Mouse (Mus musculus) MEL (cell line): ENCODE data around the gene Sox5. TPM values are rescaled to one million over a fixed set of nuclear protein-coding genes. Genes with fewer than 3 reads are reported as not detected.

Experiments
- DNase-seq: peaks from one replicate; pipeline ENCODE4 v3.0.0; 2011; ENCODE audit warnings: low read depth, low spot score
- H3K27ac ChIP-seq: 2 replicates; pipeline ENCODE4 v1.5.1; 2012; ENCODE audit warnings: low read depth, mild to moderate bottlenecking, control low read depth, low read length, moderate library complexity; ENCODE audit not compliant: control insufficient read depth
- H3K27me3 ChIP-seq, 2 experiments: fragments of 150-350 bp in 1 of 2; sonication (generic) in 1 of 2; 2 replicates each; pipeline ENCODE4 v1.6.1; 2012; ENCODE audit warnings: low read length in 2 of 2, mild to moderate bottlenecking in 2 of 2, improper control_type of control experiment in 1 of 2, moderate library complexity in 1 of 2; ENCODE audit not compliant: insufficient read depth in 2 of 2, control insufficient read depth in 1 of 2
- H3K36me3 ChIP-seq, 2 experiments: 2 replicates each; pipeline ENCODE4 v1.6.1; 2012 to 2014; ENCODE audit warnings: low read length in 2 of 2, improper control_type of control experiment in 1 of 2, inconsistent platforms in 1 of 2, mild to moderate bottlenecking in 1 of 2; ENCODE audit not compliant: insufficient read depth in 2 of 2, control insufficient read depth in 1 of 2
- H3K4me1 ChIP-seq, 2 experiments: fragments of 150-350 bp in 1 of 2; sonication (generic) in 1 of 2; 2 replicates each; pipeline ENCODE4 v1.6.1; 2012; ENCODE audit warnings: low read length in 2 of 2, improper control_type of control experiment in 1 of 2, mild to moderate bottlenecking in 1 of 2; ENCODE audit not compliant: insufficient read depth in 2 of 2, control insufficient read depth in 1 of 2
- H3K4me3 ChIP-seq, 2 experiments: fragments of 150-350 bp in 1 of 2; sonication (generic) in 1 of 2; 2 replicates each; pipeline ENCODE4 v1.5.1; 2012; ENCODE audit warnings: low read depth in 2 of 2, low read length in 2 of 2, mild to moderate bottlenecking in 2 of 2, moderate library complexity in 2 of 2, control low read depth in 1 of 2, improper control_type of control experiment in 1 of 2; ENCODE audit not compliant: control insufficient read depth in 1 of 2, insufficient read depth in 1 of 2
- H3K79me2 ChIP-seq: 2 replicates; pipeline ENCODE4 v1.6.1; 2012; ENCODE audit warnings: mild to moderate bottlenecking, low read length, moderate library complexity; ENCODE audit not compliant: control insufficient read depth, poor library complexity, insufficient read depth
- H3K9ac ChIP-seq: 2 replicates; pipeline ENCODE4 v1.6.1; 2012; ENCODE audit warnings: low read depth, mild to moderate bottlenecking, control low read depth, low read length, moderate library complexity; ENCODE audit not compliant: control insufficient read depth, poor library complexity, severe bottlenecking
- H3K9me3 ChIP-seq: fragments of 150-350 bp; sonication (generic); replicated peaks from 2 replicates; pipeline ENCODE4 v1.6.1; 2012; ENCODE audit warnings: mild to moderate bottlenecking, low read length, improper control_type of control experiment, moderate library complexity; ENCODE audit not compliant: insufficient read depth
- BHLHE40 ChIP-seq: IDR thresholded peaks from 2 replicates; pipeline ENCODE4 v1.6.1; 2012; ENCODE audit warnings: low read depth, mild to moderate bottlenecking, inconsistent platforms, low read length, improper control_type of control experiment, borderline replicate concordance
- CTCF ChIP-seq, 3 experiments: IDR thresholded peaks in 2 of 3; conservative IDR thresholded peaks in 1 of 3; 2 replicates each; pipeline ENCODE4 v1.5.1; 2011 to 2012; ENCODE audit warnings: low read length in 3 of 3, low read depth in 2 of 3, mild to moderate bottlenecking in 2 of 3, improper control_type of control experiment in 1 of 3, inconsistent platforms in 1 of 3, mixed read lengths in 1 of 3, moderate library complexity in 1 of 3; ENCODE audit not compliant: control insufficient read depth in 1 of 3, insufficient read depth in 1 of 3, poor library complexity in 1 of 3, severe bottlenecking in 1 of 3
- E2F4 ChIP-seq: IDR thresholded peaks from 2 replicates; pipeline ENCODE4 v1.6.1; 2011; ENCODE audit warnings: low read depth, low read length, improper control_type of control experiment, borderline replicate concordance
- ELF1 ChIP-seq: IDR thresholded peaks from 2 replicates; pipeline ENCODE4 v1.6.1; 2014; ENCODE audit warnings: low read depth, mild to moderate bottlenecking, inconsistent platforms, low read length, improper control_type of control experiment, moderate library complexity
- EP300 ChIP-seq, 2 experiments: IDR thresholded peaks; 2 replicates each; pipeline ENCODE4 v1.6.1; 2011; ENCODE audit warnings: improper control_type of control experiment in 2 of 2, low read length in 2 of 2, low read depth in 1 of 2, mild to moderate bottlenecking in 1 of 2
- JUND ChIP-seq: IDR thresholded peaks from 2 replicates; pipeline ENCODE4 v1.6.1; 2011; ENCODE audit warnings: low read depth, mild to moderate bottlenecking, improper control_type of control experiment, low read length
- MAZ ChIP-seq: IDR thresholded peaks from 2 replicates; pipeline ENCODE4 v1.6.1; 2012; ENCODE audit warnings: low read depth, mild to moderate bottlenecking, inconsistent platforms, low read length, improper control_type of control experiment
- NELFE ChIP-seq: IDR thresholded peaks from 2 replicates; pipeline ENCODE4 v1.6.1; 2011; ENCODE audit warnings: low read depth, low read length, improper control_type of control experiment
- NRF1 ChIP-seq: IDR thresholded peaks from 2 replicates; pipeline ENCODE4 v1.6.1; 2014; ENCODE audit warnings: low read depth, mild to moderate bottlenecking, inconsistent platforms, low read length, improper control_type of control experiment, moderate library complexity; ENCODE audit not compliant: poor library complexity, insufficient read depth, severe bottlenecking
- POLR2AphosphoS2 ChIP-seq: IDR thresholded peaks from 2 replicates; pipeline ENCODE4 v1.6.1; 2011; ENCODE audit warnings: low read length, improper control_type of control experiment
- RCOR1 ChIP-seq: IDR thresholded peaks from 2 replicates; pipeline ENCODE4 v1.6.1; 2012; ENCODE audit warnings: low read depth, mild to moderate bottlenecking, inconsistent platforms, low read length, improper control_type of control experiment
- TAL1 ChIP-seq: IDR thresholded peaks from 2 replicates; pipeline ENCODE4 v1.6.1; 2012; ENCODE audit warnings: mild to moderate bottlenecking, inconsistent platforms, low read length, moderate library complexity, mixed read lengths
- TBP ChIP-seq: IDR thresholded peaks from 2 replicates; pipeline ENCODE4 v1.8.0; 2011; ENCODE audit warnings: low read depth, low read length, improper control_type of control experiment
- UBTF ChIP-seq: IDR thresholded peaks from 2 replicates; pipeline ENCODE4 v1.6.1; 2012; ENCODE audit warnings: low read depth, mild to moderate bottlenecking, inconsistent platforms, low read length, improper control_type of control experiment, moderate library complexity, borderline replicate concordance; ENCODE audit not compliant: insufficient read depth
- USF2 ChIP-seq, 2 experiments: IDR thresholded peaks; 2 replicates each; pipeline ENCODE4 v1.6.1; 2011 to 2012; ENCODE audit warnings: improper control_type of control experiment in 2 of 2, low read length in 2 of 2, borderline replicate concordance in 1 of 2, inconsistent platforms in 1 of 2, low read depth in 1 of 2, mild to moderate bottlenecking in 1 of 2; ENCODE audit not compliant: insufficient read depth in 1 of 2
- ZC3H11A ChIP-seq: IDR thresholded peaks from 2 replicates; pipeline ENCODE4 v1.6.1; 2012; ENCODE audit warnings: low read depth, mild to moderate bottlenecking, inconsistent platforms, low read length, improper control_type of control experiment
- ZKSCAN1 ChIP-seq: IDR thresholded peaks from 2 replicates; pipeline ENCODE4 v1.6.1; 2012; ENCODE audit warnings: low read depth, mild to moderate bottlenecking, inconsistent platforms, low read length, improper control_type of control experiment, moderate library complexity
- polyA plus RNA-seq, 2 experiments: library from polyadenylated mRNA; stranded (reverse) in 1 of 2; unstranded in 1 of 2; fragments of >175 nt in 1 of 2; fragments of >200 nt in 1 of 2; gene quantifications; 2 replicates each; pipeline versions ENCODE4 v1.2.1 to v1.2.4; 2012; ENCODE audit warnings: low replicate concordance in 2 of 2, low read depth in 1 of 2; ENCODE audit not compliant: insufficient read length in 2 of 2, insufficient read depth in 1 of 2, missing spikeins in 1 of 2
- total RNA-seq: library from RNA; depleted of rRNA; stranded (reverse); fragments of 300-350 nt; gene quantifications from 2 replicates; pipeline ENCODE4 v1.2.3, GENCODE M21; 2012

Sox5 gene
- total and polyA plus RNA-seq, 3 experiments = 0.19 to 3.0 TPM; not detected in 1

- Histone ChIP-seq H3K27me3 (no peaks in the 10 kb centered on the region), H3K9me3 (no peaks in the 10 kb centered on the region), H3K4me1 (no peaks in the 10 kb centered on the region), H3K27ac (no peak overlapping the region), H3K4me3 (no peak overlapping the region), H3K36me3 (no peaks in the 10 kb centered on the region), H3K9ac (no peak overlapping the region), H3K79me2 (no peaks in the 10 kb centered on the region)
- no peak for DNase-seq
- TF ChIP-seq TAL1 (no peak), EP300 (IDR thresholded peaks at IDR 0.05; ENCODE audit: low read depth in 1 of 2, low read length in 2 of 2) (no peak), ZC3H11A (no peak), USF2 (IDR thresholded peaks at IDR 0.05; ENCODE audit: borderline replicate concordance in 1 of 2, insufficient read depth in 1 of 2, low read depth in 1 of 2, low read length in 2 of 2) (no peak), ELF1 (no peak), ZKSCAN1 (no peak), JUND (no peak), BHLHE40 (no peak), CTCF (IDR thresholded peaks at IDR 0.05 in 2 of 3, conservative IDR thresholded peaks at IDR 0.05 in 1 of 3; ENCODE audit: control insufficient read depth in 1 of 3, insufficient read depth in 1 of 3, low read depth in 2 of 3, low read length in 3 of 3, poor library complexity in 1 of 3, severe bottlenecking in 1 of 3) (no peak)
Observed at GRCm38 (mm10) chr6:144076376-144076775, 705.4 kb downstream of the Sox5 start.

GRCm38 (mm10) chr6:144075327-144075941 lies 706.3 kb downstream of the Sox5 start:
- Histone ChIP-seq H3K9ac (no peak overlapping the region), H3K4me1 (no peaks in the 10 kb centered on the region), H3K9me3 (no peaks in the 10 kb centered on the region), H3K36me3 (no peaks in the 10 kb centered on the region), H3K4me3 (no peak overlapping the region), H3K79me2 (no peaks in the 10 kb centered on the region), H3K27me3 (no peaks in the 10 kb centered on the region), H3K27ac (no peak overlapping the region)
- TF ChIP-seq TAL1 (no peak), ZC3H11A (no peak), E2F4 (no peak), POLR2AphosphoS2 (no peak), JUND (no peak), NRF1 (no peak), EP300 (IDR thresholded peaks at IDR 0.05; ENCODE audit: low read depth in 1 of 2, low read length in 2 of 2) (no peak), MAZ (no peak), NELFE (no peak), UBTF (no peak), TBP (no peak), RCOR1 (no peak)
- DNase-seq = no peak
